8 mouse cellular contexts compared by ENCODE assay signal in genomic region chr16:93712189-93712885, GRCm38 (mm10). TPM values are rescaled to one million over a fixed set of nuclear protein-coding genes. Genes with fewer than 3 reads are reported as not detected.
DNase-seq lines count a peak whose midpoint lies in the region; ATAC-seq and TF ChIP-seq lines count a peak whose summit lies in the region.

No protein-coding gene starts in this region.

- H3K4me1 ChIP-seq in heart, adult 2 months (ENCODE audit: control insufficient read depth, insufficient read depth, low read length): peaks cover 8% of the 10 kb centered on the region

- TF ChIP-seq POLR2A in heart, adult 2 months (IDR thresholded peaks at IDR 0.05; ENCODE audit: insufficient read depth, low read depth, low read length): no peak

- H3K9ac ChIP-seq in heart, adult 2 months (ENCODE audit: low read depth, low read length): peak overlapping the region; percentile 95

- H3K79me2 ChIP-seq in heart, adult 2 months (replicated peaks; ENCODE audit: control insufficient read depth, insufficient read depth, low read length): no peaks in the 10 kb centered on the region
- H3K79me2 ChIP-seq in macrophage (ENCODE audit: inconsistent target): peaks cover 30% of the 10 kb centered on the region; the same call in 1 of the 2 replicates

- ATAC-seq in granulocyte monocyte progenitor cell, adult 5-6 weeks (replicated peaks; ENCODE audit: poor library complexity, severe bottlenecking): 0 out of 2 replicates have a peak, but pooled peaks have one; percentile 0

- no peak for TF ChIP-seq EP300 in heart, adult 2 months (IDR thresholded peaks at IDR 0.05; ENCODE audit: insufficient read depth, low read depth, low read length)

- H3K4me3 ChIP-seq in heart, adult 2 months: peak overlapping the region; percentile 99
- H3K4me3 ChIP-seq in macrophage (ENCODE audit: inconsistent target): peak overlapping the region; percentile 48

- WGBS in heart, adult 2 months: 12% methylated on average over 31 of the region's 31 CpGs
- 10% methylated on average over 31 of the region's 31 CpGs for WGBS in macrophage (ENCODE audit: missing documents)

- DNase-seq in heart, adult 2 months: no peak
- no peak for DNase-seq in heart, adult 9 months (ENCODE audit: low spot score in 2 of 2)
- peak; percentile 11 for DNase-seq in thymus, postnatal 14 days
- no peak for DNase-seq in thymus, adult 18-20 months
- no peak for DNase-seq in right cerebral cortex, postnatal 4 days
- no peak for DNase-seq in Muller cell, postnatal 12 days (ENCODE audit: inconsistent ontology term)

- H3K27me3 ChIP-seq in heart, adult 2 months (ENCODE audit: control insufficient read depth, insufficient read depth, low read length): no peaks in the 10 kb centered on the region

- TF ChIP-seq CTCF in heart, adult 2 months (IDR thresholded peaks at IDR 0.05): no peak

- peak overlapping the region; percentile 79 for H3K27ac ChIP-seq in heart, adult 2 months
- H3K27ac ChIP-seq in macrophage: no peak overlapping the region

- intact Hi-C loops in heart, adult 2 months (cut with DNase I): loop anchor here (10.0 kb wide), 2 partner anchors 122 to 172 kb away; partner anchors contain the start of genes Chaf1b and Morc3

- no peaks in the 10 kb centered on the region for H3K36me3 ChIP-seq in heart, adult 2 months (ENCODE audit: control insufficient read depth, insufficient read depth, low read length)
- H3K36me3 ChIP-seq in macrophage (ENCODE audit: inconsistent target): peaks cover 15% of the 10 kb centered on the region

RNA-seq across cellular contexts. Expression of gene Dop1b, which starts 0.6 kb away (rescaled TPM):
- 10 to 100 TPM; 15.7 to 17.6 TPM for total RNA-seq in heart, adult 2 months (2021)
- polyA plus RNA-seq in heart, adult 2 months (2012; rRNA removed): 14.5 and 15.5 TPM in 2 replicates
- 15.8 and 21.4 TPM in 2 replicates for total RNA-seq in granulocyte monocyte progenitor cell, adult 5-6 weeks (2014; fragmentation: Nextera tagmentation)
- 2.2 and 5.0 TPM in 2 replicates for total RNA-seq in granulocyte monocyte progenitor cell, adult 5-6 weeks (2017)
- total RNA-seq in macrophage (2018; cell fraction: chromatin; rRNA removed): 100 to 1,000 TPM; 102 to 263 (median 143) TPM
- total RNA-seq in macrophage (2018; cell fraction: cytosol; rRNA removed): 10 to 100 TPM; 29.1 to 56.1 (median 36.6) TPM
- total RNA-seq in macrophage (2018; cell fraction: nucleus; rRNA removed): 100 to 1,000 TPM in 7 of 26 experiments, 10 to 100 TPM in 19; 58.1 to 121 (median 88.9) TPM
- polyA plus RNA-seq in macrophage (2018): 22.6 to 30.7 TPM (median 29.9 TPM) in 3 replicates

RNA-seq across cellular contexts. Expression of gene Cbr3, which starts 29.3 kb away (rescaled TPM):
- 1 to 10 TPM; 1.9 to 2.3 TPM for total RNA-seq in heart, adult 2 months (2021)
- 2.8 and 4.1 TPM in 2 replicates for polyA plus RNA-seq in heart, adult 2 months (2012; rRNA removed)
- 1.2 TPM in 1 of 2 replicates, not detected in the other for total RNA-seq in granulocyte monocyte progenitor cell, adult 5-6 weeks (2014; fragmentation: Nextera tagmentation)
- 0.65 and 0.72 TPM in 2 replicates for total RNA-seq in granulocyte monocyte progenitor cell, adult 5-6 weeks (2017)
- 1 to 10 TPM in 15 of 26 experiments, under 1 TPM in 3, not detected in 8; 0.70 to 6.8 (median 1.5) TPM for total RNA-seq in macrophage (2018; cell fraction: chromatin; rRNA removed)
- 10 to 100 TPM in 12 of 26 experiments, 1 to 10 TPM in 14; 4.8 to 17.5 (median 9.3) TPM for total RNA-seq in macrophage (2018; cell fraction: cytosol; rRNA removed)
- total RNA-seq in macrophage (2018; cell fraction: nucleus; rRNA removed): 1 to 10 TPM in 25 of 26 experiments, under 1 TPM in 1; 0.87 to 9.8 (median 2.9) TPM
- polyA plus RNA-seq in macrophage (2018): 9.0 to 19.4 TPM (median 16.4 TPM) in 3 replicates
